Mouse (Mus musculus): ENCODE results near the gene Saal1.
"Not testable (repeated sequence)": the region's sequence is repeated elsewhere in the genome, so short reads cannot be mapped to it uniquely, and the experiment has no call there.

The Saal1 gene

DNA sequence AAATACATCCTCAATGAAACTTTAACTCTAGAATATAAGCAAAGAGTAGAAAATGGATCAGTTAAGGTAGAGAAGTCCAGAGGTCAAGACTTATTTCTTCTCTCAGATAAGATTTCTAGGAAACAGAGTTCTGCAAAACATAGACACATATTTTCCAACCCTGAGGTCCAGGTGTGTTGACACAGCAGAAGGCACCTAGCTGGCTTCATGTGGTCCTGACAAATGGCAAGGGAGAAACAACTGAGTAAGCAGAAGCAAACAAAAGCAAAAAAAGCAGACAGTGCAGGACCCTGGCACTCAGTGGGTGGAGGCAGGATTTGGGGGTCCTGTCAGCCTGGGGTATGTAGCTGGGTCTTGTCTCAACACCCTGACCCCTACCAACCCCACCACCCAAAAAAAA is 29.7 kb downstream of the Saal1 start:
- no peak for DNase-seq

DNA sequence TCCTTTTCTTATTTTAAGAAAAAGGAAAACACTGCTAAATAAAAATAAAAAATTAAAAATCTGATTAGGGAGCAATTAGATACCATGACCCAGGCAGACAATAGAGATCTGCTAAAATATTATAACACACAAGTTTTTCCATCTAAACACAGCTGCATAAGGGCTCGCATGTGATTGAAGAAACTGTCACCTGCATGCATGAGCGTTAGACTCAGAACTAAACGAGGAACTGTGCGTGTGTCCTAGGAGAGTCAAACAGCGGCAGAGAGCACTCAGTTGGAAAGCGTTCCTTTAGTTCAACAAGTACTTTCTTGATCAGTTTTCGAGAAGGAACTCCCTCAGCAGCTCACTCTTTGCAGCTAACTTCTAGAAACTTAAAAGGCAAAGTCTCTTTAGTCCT is 31.4 kb downstream of the Saal1 start:
- not testable (repeated sequence) for DNase-seq

DNA sequence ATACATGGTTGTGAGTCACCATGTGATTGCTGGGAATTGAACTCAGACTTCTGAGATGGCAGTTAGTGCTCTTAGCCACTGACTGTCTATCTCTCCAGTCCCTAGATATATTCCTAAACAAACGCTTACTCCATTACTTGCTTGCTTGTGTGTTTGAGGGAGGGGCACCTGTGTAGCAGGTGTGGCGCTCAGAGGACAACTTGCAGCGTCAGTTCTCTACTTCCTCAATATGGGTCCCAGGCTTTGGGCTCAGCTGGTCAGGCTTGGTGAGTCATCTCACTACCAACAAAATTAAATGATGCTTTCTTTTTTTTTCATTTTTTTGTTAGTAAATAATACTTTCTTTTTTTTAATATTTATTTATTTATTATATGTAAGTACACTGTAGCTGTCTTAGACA is 32.1 kb downstream of the Saal1 start:
- no peak for DNase-seq

DNA sequence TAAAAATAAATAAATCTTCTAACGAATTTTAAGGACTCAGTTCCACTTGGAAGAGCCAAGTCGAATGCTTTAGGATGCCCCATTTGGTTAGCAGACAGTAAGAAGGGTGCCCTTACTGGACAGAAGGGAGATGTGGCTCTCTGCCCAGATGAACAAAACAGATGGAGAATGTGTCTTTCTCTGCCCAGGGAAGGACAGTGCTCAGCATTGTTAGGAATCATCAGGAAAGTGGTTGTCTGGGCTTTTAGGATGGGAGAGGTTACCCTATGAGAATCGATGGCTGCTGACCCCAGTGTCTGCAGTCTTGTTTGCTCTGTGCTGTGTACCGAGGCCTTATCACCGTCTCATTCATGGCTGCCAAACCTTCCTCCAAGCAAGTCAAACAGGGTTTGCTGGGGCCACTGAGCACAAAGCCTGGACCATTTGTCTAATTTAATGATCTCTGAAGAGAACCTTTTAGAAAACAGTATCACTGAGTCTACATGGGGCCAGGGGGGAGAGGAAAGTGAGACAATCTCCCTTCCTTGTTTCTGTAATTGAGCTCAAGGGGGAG is 33.6 kb downstream of the Saal1 start:
- DNase-seq: peak; percentile 51 to 52

DNA sequence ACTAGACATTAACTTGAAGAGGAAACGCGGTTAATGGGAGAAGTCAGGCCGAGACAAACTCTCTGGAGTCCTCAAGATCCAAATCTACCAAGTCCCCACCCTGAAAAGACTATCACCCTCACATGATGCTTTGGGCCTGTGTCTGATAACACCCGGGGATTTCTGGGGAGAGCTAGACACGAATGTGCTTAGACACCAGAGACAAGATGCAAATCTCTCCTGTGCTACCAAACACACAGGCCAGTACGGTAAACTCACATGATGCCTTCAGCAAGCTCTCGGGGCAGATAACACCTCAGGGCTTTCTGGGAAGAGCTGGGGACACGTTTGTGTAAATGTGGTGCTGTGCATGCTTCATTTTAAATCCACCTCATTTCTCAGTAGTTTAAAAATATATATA is 34.6 kb downstream of the Saal1 start:
- DNase-seq: no peak

DNA sequence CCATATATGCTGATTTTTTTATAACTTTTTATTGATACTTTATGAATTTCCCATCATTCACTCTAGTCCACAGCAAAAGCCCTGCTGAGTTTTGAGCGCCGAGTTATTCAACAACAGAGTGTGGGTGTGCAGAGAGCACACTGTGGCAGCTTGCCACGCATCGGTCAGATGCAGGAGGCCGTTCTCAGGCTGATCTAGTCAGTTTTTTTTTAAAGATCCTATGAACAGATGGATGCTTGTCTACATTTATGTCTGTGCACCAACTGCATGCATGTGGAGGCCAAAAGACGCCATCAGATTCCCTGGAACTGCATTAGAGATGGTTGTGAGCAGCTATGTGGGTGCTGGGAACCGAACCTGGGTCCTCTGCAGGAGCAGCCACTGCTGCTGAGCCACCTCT is 35.4 kb downstream of the Saal1 start:
- DNase-seq: no peak

DNA sequence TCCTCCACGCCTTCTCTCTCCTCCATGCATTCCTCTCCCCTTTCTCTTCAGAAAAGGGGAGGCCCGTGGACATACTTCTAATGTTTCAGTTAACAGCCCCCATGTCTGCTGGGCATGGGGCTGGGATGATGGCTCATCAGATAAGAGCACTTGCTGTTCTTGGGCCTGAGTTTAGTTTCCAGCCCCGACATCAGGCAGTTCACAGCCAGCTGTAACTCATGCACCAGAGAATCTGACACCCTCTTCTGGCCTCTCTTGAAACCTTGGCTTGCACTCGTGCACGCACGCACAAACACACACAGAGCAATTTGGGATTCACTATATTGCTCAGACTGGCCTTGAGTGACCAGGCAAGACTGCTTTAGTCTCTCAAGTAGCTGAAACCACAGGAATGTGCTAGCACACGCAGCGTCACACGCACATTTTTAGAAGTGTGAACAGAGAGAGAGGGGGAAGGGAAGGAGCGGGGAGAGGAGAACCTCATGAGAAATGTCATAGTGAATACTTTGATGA is 38.3 kb downstream of the Saal1 start, which contains the start of gene Tph1:
TSS of gene Tph1 (minus strand) at position 378 of the 513 bp plus-strand sequence.
- no peak for DNase-seq

- peak in 1 of 2 experiments; percentile 7 for DNase-seq
Observed at GRCm38 (mm10) chr7:46667256-46667655, 43.2 kb downstream of the Saal1 start.

DNA sequence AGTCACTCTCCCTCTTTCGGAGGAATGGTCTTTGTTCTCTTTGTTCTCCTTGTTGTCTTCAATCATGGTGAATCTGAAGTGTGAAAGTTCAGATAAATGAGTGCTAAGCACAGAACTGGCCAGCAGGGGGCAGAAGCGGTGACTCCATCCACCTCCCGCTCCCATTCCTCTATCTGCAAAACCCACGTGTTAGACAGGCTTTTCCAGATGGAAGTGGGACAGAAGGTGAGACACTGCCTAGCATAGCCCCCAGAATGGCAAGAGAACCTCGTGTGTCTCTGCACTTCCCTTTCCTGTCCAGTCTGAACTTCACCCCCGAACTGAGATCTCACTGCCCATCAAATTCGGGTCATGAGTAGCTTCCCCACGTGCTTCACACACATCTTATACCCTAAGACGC is 45.2 kb downstream of the Saal1 start:
- DNase-seq: peak; percentile 48 to 55

- DNase-seq: no peak
Observed at GRCm38 (mm10) chr7:46661591-46662090, 48.8 kb downstream of the Saal1 start.

GRCm38 (mm10) chr7:46652279-46652678 is 58.2 kb downstream of the Saal1 start:
- DNase-seq: no peak

GRCm38 (mm10) chr7:46650231-46650630 is 60.2 kb downstream of the Saal1 start:
- DNase-seq: not testable (repeated sequence)

DNA sequence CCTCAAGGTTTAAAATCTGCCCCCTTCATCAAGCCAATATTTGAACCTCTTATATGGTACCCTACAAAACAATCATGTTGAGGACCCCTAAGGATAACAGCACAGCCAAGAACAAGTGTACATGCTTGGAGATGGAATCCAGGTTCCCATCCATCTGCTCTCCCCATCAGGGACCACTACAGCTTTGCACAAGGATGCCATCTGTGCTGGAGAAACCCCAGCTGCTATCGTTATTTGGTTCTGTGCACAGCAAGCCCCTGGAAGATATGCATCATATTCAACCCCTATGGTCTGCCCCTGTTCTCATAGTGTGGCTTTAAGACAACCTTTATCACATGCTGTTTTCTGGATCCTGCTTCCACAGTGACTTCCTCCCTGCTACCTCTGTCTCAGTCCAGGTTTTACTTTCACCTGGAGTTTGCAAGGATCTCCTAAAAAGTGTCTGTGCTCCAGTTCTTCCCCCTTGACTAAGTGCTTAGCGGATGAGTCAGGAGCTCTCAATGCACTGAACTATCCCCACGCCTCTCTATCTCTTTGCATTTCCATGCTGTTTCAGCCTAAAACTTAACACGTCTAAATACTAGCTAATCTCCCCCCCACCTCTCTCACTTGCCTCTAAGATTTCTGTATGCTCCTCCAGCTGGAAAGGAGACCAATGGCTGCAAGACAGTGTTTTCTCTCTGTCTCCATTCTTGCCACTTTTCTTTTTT is 61.9 kb downstream of the Saal1 start:
- DNase-seq: no peak

DNA sequence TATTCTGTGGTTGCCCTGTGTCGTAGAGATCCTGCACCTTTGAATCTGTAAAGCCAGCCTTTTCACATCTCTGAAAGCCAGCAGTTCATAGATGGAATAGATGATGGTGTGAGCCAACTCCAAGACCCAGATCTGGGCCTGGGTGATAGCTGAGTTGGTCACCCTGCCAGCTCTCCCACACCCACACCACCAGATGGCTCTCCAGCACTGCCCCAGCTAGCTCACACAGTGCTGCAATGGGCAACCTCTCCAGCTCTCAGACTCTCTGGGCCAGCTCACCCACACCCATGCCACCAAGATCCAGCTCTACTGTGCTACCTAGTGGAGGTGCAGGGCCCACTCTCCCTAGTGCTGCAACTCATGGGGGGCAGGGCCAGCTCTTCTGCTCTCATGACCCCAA is 67.3 kb downstream of the Saal1 start:
- peak; percentile 74 to 77 for DNase-seq

GRCm38 (mm10) chr7:46640062-46640461 is 70.4 kb downstream of the Saal1 start:
- no peak for DNase-seq

GRCm38 (mm10) chr7:46639692-46640031 is 70.8 kb downstream of the Saal1 start, which contains the start of gene Sergef:
Gene Sergef, minus strand, starts transcription at chr7:46639807.
- peak; percentile 86 to 92 for DNase-seq

- peak in 1 of 2 experiments; percentile 49 for DNase-seq
Observed at GRCm38 (mm10) chr7:46638889-46639691, 71.4 kb downstream of the Saal1 start.

Measured in cerebellum, postnatal 36 days (tissue).